Mouse (Mus musculus) bone marrow macrophage, adult 2 months (primary cell): Measurements from ENCODE around the gene Fgfr4.

ENCODE experiments used
- CTCF ChIP-seq: IDR thresholded peaks from 2 replicates; pipeline ENCODE4 v1.5.1; 2012; ENCODE audit warnings: low read depth, mild to moderate bottlenecking, low read length, moderate library complexity
- POLR2A ChIP-seq: IDR thresholded peaks from 2 replicates; pipeline ENCODE4 v1.6.1; 2012; ENCODE audit warnings: mild to moderate bottlenecking, low read depth, low read length, borderline replicate concordance

DNA sequence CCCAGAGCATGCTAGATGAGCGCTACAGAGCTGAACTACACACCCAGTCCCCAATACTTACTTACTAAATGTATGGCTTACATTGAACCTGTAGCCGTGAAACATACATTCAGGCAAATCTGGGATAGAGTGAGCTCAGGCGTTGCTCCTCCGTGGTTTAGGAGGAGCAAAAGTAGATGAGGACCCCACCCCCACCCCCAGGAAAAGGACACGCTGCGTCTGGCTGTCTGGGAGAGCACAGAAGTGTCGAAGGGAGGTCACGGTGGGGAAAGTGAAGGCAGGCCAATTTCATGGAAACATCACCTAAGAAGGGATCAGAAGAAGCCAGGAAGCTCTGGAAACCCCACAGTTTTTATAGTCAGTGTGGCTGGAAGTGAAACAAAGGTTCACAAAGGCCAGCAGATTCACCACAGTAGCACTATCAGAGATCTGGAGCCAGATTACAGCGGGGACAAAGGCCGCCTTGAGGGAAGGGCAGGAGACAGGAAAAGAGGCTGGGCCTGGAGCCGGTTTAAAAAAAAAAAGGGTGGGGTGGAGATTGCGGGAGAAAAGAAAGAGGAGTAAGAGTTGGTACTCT, 37.2 kb downstream of the Fgfr4 start:
- TF ChIP-seq CTCF (no peak), POLR2A (no peak)
